Mouse (Mus musculus) layer of hippocampus, postnatal 14 days (tissue): ENCODE data around the gene Irf1. TPM values are rescaled to one million over a fixed set of nuclear protein-coding genes. Genes with fewer than 3 reads are reported as not detected.

Experiments
- DNase-seq, 2 experiments: peaks; one replicate each; pipeline ENCODE4 v3.0.0; 2021 to 2022; ENCODE audit warnings: low spot score in 2 of 2, mixed read lengths in 1 of 2
- microRNA-seq, 2 experiments: library from miRNA; unstranded; fragments of <30 nt; microRNA quantifications; one replicate each; pipeline ENCODE4 v1.2.0; 2021
- total RNA-seq, 2 experiments: library from RNA; stranded (reverse); gene quantifications; 2 replicates each; pipeline ENCODE4 v1.2.3; 2021

Irf1 gene
- total RNA-seq, 2 experiments from 2014 or later: 4.9 to 7.7 TPM

DNA sequence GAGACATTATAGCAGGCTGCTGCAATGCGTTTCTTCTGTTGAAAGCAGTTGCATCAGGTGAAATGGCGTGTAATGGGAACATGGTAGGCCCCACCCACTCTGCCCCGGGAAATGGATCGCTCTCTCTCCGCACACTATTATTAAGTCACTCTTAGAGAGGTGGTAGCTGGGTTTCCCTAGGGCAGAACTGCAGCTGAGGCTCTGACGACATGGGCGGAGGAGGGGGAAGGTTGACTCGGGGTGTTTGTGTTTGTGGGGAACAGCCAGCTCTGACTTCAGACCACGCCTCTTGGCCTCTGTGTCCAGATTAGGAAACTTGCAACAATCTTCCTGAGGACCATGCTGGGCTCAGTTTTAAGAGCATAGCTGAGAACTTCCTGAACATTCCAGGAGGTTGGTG, 36.0 kb downstream of the Irf1 start:
- DNase-seq: no peak

DNA sequence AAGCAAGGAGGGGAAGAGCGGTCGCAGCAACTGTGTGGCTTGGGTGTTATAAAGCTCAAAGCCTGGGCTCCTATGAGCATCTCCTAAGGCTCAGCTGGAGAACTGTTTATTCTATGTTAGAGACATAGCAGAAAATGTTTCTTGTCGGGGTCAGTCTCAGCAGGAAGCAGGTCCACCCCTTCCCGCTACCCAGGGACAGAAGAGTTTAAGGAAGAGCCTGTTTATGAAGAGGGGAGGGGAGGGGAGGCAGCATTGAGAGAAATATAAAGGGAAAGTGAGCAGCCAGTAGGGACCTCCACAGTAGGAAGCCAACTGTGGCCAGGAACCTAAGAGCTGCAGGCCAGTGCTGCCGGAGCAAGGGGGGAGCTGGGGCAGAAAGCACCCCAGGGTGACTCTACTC, 39.5 kb downstream of the Irf1 start:
- DNase-seq: no peak

DNA sequence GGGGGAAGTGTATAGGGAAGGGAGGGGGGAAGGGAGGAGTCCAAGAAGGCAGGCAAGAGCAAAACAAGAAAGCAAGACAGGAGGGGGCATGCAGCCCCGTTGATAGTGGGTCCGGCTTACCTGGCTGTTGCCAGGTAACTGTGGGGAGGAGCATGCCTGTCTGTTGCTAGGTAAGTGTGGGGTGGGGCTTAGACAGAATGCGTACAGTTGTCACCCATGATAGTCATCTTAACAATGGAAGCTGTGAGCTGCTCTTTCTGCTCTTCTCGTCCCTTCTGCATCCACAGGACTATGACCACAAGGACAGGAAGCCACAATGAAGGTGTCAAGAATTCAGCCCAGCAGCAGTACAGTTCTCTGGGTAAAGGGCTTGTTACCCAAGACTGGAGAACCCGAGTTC, 40.3 kb downstream of the Irf1 start:
- DNase-seq: no peak

DNA sequence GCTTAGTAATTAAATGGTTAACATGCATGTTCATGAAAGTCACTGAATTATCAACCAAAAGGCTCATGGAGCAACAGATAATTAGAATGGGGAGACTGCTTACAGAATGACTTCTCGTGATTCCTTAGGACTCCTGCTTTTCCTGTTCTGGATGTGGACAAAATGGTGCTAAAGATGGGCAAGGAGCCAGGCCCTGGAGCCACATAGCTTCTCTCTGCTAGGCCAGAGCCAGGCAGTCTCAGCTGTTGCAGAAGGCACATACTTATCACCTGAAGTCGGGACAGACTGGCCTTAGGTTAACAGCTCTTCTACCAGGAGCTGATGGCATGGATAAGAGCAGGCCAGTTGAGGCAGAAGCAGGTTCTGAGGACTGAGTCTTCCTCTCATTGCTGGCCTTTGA, 40.9 kb downstream of the Irf1 start:
- no peak for DNase-seq

DNA sequence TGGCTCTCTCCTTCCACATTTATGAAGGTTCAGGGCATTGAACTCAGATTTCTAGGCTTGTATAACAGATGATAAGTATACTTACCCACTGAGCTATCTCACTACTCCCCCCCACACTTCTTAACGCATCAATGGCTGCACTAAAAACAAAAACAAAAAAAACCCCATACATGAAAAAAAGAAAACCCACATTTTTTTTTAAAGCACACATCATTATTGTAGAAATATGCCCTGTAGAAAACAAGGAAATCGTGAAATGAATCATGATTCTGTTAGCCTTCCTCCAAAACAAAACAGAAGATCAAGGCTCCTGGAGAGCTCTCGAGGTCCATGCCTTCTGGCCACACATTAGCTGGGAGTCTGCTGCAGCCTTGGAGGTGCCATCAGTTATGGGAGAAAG, 41.5 kb downstream of the Irf1 start:
- no peak for DNase-seq

DNA sequence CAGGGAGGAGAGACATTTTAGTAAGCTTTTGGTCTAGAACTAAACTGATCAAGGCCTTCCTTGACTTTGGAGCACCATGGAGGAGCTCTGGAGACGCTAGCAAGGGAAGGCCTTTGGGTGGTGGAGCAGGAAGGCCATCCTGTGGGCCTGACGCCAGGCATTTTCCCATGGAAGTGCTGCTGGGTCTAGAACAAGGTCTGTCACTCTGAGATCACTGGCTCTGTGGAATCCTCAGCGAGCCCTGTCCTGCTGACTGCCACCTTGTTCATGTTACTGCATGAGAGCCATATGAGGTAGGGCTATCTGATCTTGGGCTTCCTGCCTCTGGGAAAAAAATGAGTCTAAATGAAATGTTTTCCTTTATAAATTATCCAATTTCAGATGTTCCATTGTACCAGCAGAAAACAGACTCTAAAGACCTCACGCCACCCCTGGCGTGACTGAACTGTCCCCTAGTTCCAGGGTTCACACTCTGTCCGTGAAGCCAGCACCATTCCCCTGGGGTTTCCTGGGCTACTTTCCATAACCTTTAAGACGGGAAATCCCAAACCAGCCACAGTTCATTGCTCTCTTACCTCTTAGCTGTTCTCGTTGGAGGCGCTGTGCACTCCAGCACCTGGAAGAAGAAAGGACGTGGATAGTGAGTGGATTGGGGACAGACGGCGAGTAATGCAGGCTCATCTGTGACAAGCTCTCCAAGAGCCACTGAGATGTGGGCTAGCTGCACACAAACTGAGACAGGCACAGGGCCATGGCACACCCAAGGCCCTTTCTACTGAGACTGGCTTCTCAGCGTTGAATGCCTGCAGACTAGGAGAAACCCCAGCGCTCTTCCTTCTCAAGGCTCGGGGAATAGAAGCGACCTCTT, 43.4 kb downstream of the Irf1 start:
- DNase-seq: no peak

DNA sequence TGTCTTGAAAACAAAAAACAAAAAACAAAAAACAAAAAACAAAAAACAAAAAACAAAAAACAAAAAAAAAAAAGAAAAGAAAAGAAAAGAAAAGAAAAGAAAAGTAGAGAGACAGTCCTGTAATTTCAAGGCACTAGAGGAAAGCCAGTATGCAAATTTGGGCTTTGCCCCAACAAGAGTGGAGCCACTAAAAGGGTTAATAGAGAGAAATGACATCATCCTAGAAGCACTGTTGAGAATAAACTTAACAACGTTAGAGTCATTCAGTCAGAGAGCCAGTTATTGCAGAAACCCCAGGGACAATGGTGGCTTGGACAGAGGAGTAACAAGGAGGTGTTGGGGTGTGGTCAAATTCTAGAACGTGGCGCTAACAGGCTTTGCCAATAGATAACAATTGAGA, 45.0 kb downstream of the Irf1 start:
- DNase-seq: no peak

DNA sequence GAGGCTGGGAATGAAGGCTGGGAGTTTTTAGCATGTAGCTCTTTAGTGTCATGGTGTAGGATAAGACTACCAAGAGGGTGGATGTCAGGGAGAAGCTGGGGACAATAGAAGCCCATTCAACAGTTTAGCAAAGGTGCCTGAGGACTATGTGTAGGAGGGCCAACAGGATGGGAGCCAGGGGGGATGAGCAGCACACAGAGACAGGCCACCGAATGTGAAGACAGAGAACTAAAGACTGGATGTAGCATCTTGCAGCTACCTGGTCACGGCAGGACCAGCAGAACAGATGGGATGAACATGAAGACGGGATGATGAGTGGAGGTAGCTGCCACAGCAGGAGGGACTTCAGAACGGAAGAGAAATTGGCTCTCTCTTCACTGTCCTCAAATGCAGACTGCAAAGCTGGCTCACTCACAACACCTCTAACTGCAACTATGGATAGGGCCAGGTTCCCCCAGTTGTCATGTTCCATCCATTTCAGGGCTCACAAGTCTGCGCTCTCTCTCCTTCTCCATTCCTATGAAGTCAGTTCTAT, 47.1 kb downstream of the Irf1 start:
- no peak for DNase-seq

DNA sequence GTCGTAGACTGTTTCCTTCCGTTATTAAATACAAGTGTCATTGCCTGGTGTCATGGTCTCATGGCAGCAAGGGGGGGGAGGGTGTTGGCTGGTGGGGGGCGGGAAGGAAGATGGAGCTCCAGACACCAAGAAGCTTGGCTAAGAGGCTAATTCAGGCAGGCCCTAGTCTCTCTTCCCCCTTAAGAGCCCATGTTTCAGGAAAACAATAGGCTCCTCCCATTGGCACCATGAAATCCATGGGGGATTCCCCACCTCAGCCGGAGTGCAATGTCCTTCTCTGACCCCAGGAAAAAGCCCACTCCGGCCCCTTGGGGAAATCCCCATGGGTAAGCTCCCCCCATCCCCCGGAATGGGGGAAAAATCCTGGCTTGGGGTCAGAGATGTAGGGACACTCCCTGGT, 49.0 kb downstream of the Irf1 start:
- DNase-seq: no peak

DNA sequence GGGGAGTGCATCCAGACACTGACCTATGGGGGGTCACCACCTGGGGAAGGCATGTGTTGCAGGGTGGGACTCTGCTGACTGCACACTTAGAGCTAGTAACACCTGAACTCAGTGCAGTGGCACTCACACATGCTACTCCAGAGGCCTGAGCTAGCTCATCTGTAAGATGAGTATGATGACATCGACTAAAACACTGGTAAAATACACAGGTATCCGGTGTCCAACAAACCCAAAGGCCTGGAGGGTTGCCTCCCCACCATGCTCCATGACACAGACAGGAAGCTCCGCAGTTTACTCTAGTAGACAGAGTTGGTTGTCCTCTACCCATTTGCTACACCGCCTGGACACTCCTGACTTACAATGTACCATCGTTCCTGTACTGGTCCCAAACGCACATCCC, 49.7 kb downstream of the Irf1 start:
- no peak for DNase-seq

DNA sequence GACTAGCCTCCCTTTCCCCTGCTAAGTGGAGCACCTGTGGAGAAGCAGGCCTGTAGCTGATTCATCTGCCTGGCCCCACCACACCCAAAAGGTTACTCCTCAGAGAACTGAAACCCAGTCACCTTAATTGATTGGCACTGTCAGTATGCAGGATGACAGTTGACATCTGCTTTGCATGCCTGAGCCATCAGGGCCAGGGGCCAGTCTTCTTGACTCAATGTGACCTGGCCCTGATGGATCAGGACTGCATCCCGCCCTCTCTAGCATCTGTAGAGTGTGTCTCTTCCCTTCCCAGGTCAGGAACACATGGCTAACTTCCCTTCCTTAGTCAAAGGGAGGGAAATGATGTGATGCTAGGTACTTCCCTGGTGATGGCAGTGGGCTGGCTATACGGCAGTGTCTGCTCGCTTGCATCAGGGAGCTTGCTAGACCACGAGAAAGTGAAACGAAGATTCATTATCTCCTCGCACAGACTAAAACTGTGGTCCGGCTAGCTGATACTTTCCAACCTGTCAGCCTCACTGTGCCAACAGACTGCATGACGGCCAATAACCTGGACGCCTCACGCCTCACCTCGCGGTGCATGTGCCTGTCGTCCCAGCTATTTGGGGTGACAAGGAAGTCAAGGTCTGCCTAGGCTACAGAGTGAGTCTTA, 50.8 kb downstream of the Irf1 start:
- no peak for DNase-seq

DNA sequence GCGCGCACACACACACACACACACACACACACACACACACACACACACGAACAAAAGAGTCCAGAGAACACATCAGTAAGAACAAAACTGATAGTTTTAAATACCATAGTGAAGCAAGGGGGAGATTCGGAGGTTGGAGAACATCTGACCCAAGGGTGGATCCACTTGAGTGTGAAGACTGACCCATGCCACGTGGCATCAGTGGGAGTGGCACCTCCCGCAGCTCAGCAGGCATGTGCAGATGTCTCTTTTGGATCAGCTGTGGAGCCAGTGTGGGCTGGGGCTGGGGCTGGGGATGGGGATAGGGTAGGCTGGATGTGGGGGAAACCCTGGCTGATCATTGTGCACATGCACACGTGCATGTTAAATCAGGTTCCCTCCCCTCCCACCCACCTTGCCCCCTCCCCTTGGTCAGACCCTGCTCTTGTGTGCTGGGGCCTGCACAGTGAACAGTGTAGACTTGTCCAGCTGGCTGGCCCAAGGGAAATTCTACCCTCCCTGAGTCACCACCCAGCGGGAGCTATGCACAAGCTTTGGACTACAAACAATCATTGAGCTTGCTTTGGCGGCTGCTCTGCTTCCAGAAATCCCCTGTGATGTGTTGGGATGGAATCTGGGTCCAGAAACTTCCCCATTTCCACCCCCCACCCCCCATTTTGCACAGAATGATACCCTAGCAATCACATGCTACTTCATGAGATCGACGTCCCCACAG, 51.6 kb downstream of the Irf1 start:
- DNase-seq: no peak

DNA sequence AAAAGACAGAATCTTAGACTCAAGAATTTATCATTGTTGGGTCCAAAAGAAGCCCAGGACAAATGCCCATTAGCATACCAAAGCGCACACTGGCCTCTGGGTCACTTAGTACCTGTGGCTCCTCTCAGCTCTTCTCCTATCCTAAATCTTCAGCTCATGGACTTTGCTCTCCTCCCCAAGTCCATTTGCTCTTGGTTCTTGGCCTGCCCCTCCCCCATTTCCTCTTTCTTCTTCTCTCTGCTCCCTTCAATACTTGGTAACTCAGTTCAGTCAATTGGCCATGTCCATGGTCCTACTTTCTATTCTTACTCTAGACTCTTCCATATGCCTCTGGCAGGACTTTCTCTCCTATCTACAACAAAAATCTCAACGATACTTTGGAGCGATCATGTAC, 52.1 kb downstream of the Irf1 start:
- no peak for DNase-seq

DNA sequence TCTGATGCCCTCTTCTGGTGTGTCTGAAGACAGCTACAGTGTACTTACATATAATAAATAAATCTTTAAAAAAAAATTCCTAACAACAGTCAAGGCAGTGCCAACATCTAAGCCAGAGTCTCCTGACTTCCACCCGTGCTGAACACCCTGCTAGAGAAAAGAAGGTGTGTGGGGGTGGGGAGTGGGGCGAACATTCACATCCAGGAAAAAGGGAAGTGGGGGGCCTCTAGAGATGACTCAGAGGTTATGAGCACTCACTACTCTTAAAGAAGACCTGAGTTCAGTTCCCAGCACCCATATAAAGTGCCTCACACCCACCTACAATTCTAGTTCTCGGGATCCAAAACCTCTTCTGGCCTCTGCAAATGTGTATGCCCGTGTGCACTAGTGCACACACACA, 55.6 kb downstream of the Irf1 start:
- no peak for DNase-seq

Small RNA genes within 50 kb of the gene (microRNA-seq; reads per million reads assigned to microRNA genes)
- 0 reads per million in 2 experiments for gene Mir7671

Other genes with a start within 250 kb of the Irf1 start
- gene Kif3a, start 202.6 kb upstream of the Irf1 start, total RNA-seq: 100 to 1,000 TPM; 140 to 149 TPM
- not detected for gene Il4, start 151.3 kb upstream of the Irf1 start, total RNA-seq
- not detected for gene Il13, start 135.3 kb upstream of the Irf1 start, total RNA-seq
- gene Rad50, start 62.7 kb upstream of the Irf1 start, total RNA-seq: 10 to 100 TPM in 1 of 2 experiments, 1 to 10 TPM in 1; 9.0 to 10.5 TPM
- not detected for gene Il5, start 49.2 kb upstream of the Irf1 start, total RNA-seq
- gene Gm17334, start 3.2 kb downstream of the Irf1 start, total RNA-seq: under 1 TPM in 1 of 2 experiments, not detected in 1; 0.62 TPM
- gene Gm12216, start 89.2 kb downstream of the Irf1 start, total RNA-seq: 1 to 10 TPM; 2.4 to 4.1 TPM
- gene Slc22a5, start 121.6 kb downstream of the Irf1 start, total RNA-seq: 10 to 100 TPM; 12.4 to 13.5 TPM
- gene Slc22a21, start 210.3 kb downstream of the Irf1 start, total RNA-seq: 1 to 10 TPM; 2.9 to 4.2 TPM